Mouse (Mus musculus): Measurements from ENCODE around the gene Mms19. TPM values are rescaled to one million over a fixed set of nuclear protein-coding genes. Genes with fewer than 3 reads are reported as not detected.

Gene Mms19
- polyA plus RNA-seq, 1 experiment from 2014 or later, result 41.1 TPM

DNA sequence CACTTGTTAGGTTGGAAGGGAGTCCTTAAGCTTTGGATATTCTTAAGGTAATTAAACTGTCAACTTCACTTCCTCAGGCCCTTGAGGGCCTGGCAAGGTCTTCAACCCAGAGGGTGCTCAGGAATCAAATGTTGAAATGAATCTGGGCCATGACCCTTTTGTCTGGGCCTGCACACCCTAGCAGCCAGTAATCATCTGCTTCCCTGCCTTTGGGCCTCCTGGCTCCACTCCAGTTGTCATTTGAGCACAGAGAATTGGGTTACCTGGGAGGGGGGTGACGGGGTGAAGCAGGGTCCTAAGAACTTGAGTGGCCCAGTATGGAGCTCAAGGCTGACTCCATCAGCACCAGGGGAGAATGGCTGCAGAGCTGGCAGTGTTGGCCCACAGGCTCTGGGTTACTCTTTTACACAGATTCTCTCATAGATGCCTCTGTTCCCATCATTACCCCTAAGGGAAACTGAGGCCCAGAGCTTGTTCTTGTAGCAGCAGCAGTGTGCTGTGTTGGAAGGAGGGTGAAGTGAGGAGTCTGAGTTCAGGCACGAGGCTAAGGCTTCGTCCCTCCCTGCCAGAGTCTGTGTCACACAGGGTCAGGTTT, 33.4 kb upstream of the Mms19 start:
- 0 out of 2 replicates have a peak, but pooled peaks cover 6% of the 10 kb centered on the region for H3K36me3 ChIP-seq (ENCODE audit: insufficient read depth, low read length)
- H3K27ac ChIP-seq (ENCODE audit: low read length), result peak overlapping the region; percentile 40; the same call in 1 of the 2 replicates
- H3K4me2 ChIP-seq (replicated peaks; ENCODE audit: low read depth, low read length), result no peak overlapping the region
- no peaks in the 10 kb centered on the region for H3K9me3 ChIP-seq (ENCODE audit: low read length)
- peak; percentile 59 for ATAC-seq (ENCODE audit: low FRiP score, low TSS enrichment)
- H3K4me1 ChIP-seq (ENCODE audit: insufficient read depth, low read length), result peaks cover 51% of the 10 kb centered on the region
- 58% methylated on average over 3 of the region's 3 CpGs for WGBS
- H3K4me3 ChIP-seq (ENCODE audit: low read length), result no peak overlapping the region
- H3K9ac ChIP-seq (replicated peaks; ENCODE audit: low read length), result no peak overlapping the region
- no peaks in the 10 kb centered on the region for H3K27me3 ChIP-seq (ENCODE audit: insufficient read depth, low read length)

DNA sequence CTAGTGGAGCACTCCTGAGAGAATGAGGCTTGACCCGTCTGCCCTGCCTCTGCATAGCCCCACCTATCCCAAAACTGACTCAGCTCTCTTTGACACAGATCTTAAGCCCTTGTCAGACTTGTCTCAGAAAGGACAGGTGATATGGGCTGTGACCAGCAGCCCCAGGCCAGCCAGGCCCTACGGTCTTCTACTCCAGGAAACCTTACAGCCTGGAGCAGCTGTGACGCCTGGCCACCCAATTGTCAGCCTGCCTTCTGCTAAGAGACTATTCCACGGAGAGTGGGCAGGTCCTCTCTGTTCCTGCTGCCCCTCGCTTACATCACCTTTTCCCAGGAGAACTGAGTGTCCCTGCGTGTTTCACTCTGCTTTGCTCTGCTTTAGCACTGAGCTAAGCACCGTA, 30.2 kb upstream of the Mms19 start:
- Histone ChIP-seq H3K4me1 (ENCODE audit: insufficient read depth, low read length) (peaks cover 50% of the 10 kb centered on the region), H3K4me3 (ENCODE audit: low read length) (no peak overlapping the region), H3K4me2 (replicated peaks; ENCODE audit: low read depth, low read length) (no peak overlapping the region), H3K27me3 (ENCODE audit: insufficient read depth, low read length) (no peaks in the 10 kb centered on the region), H3K36me3 (ENCODE audit: insufficient read depth, low read length) (0 out of 2 replicates have a peak, but pooled peaks cover 6% of the 10 kb centered on the region), H3K27ac (ENCODE audit: low read length) (0 out of 2 replicates have a peak overlapping the region, but pooled peaks have one; percentile 7), H3K9me3 (ENCODE audit: low read length) (no peaks in the 10 kb centered on the region), H3K9ac (replicated peaks; ENCODE audit: low read length) (no peak overlapping the region)
- 62% methylated on average over 7 of the region's 7 CpGs for WGBS
- ATAC-seq (ENCODE audit: low FRiP score, low TSS enrichment), result peak; percentile 36; the same call in 1 of the 2 replicates

DNA sequence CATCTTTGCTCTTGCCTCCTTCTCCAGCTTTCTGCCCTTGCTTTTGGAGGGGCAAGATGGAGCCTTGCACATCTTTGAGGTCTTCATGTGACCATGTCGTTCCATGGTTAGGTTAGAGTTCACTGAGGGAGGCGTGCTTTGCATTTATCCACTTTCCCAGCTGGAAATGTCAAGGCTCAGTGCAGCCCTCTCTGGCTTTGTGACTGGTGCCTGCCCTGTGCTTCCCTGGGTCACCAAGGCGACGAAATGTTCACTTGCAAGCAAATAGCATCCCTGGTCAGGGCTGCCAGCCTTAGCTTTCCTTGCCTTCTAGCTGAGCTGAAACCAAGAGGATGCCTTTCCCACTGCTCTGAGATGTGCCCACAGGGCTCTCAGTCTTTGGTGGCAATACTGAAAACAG, 29.5 kb upstream of the Mms19 start:
- Histone ChIP-seq H3K27me3 (ENCODE audit: insufficient read depth, low read length) (no peaks in the 10 kb centered on the region), H3K9me3 (ENCODE audit: low read length) (no peaks in the 10 kb centered on the region), H3K4me1 (ENCODE audit: insufficient read depth, low read length) (peaks cover 51% of the 10 kb centered on the region), H3K9ac (replicated peaks; ENCODE audit: low read length) (no peak overlapping the region), H3K4me3 (ENCODE audit: low read length) (no peak overlapping the region), H3K36me3 (ENCODE audit: insufficient read depth, low read length) (0 out of 2 replicates have a peak, but pooled peaks cover 6% of the 10 kb centered on the region), H3K27ac (ENCODE audit: low read length) (0 out of 2 replicates have a peak overlapping the region, but pooled peaks have one; percentile 21), H3K4me2 (replicated peaks; ENCODE audit: low read depth, low read length) (no peak overlapping the region)
- WGBS, result 37% methylated on average over 4 of the region's 4 CpGs
- no peak for ATAC-seq (ENCODE audit: low FRiP score, low TSS enrichment)

DNA sequence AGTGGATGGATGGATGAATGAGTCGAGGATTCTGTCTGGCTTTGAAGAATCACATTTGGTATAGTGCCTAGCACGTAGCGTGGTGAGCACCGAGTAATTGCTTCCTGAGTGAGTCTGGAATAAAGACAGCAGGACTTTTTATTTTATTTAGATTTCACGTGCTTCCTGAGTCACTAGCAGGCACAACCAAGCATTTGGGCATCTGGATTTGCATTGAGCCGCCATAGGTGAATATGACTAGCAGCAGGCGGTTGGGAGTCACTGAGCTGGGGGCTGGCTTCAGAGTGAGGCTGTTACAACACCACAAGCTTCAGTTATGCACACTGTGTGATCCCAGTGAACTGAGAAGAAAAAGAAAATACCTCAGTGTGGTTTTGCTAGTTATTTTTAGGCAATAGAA, 28.1 kb upstream of the Mms19 start:
- Histone ChIP-seq H3K4me1 (ENCODE audit: insufficient read depth, low read length) (peaks cover 59% of the 10 kb centered on the region), H3K9me3 (ENCODE audit: low read length) (no peaks in the 10 kb centered on the region), H3K36me3 (ENCODE audit: insufficient read depth, low read length) (0 out of 2 replicates have a peak, but pooled peaks cover 6% of the 10 kb centered on the region), H3K9ac (replicated peaks; ENCODE audit: low read length) (no peak overlapping the region; the same call in 1 of the 2 replicates), H3K4me3 (ENCODE audit: low read length) (no peak overlapping the region), H3K4me2 (replicated peaks; ENCODE audit: low read depth, low read length) (no peak overlapping the region), H3K27me3 (ENCODE audit: insufficient read depth, low read length) (no peaks in the 10 kb centered on the region), H3K27ac (ENCODE audit: low read length) (peak overlapping the region; percentile 61)
- WGBS, result 26% methylated on average over 7 of the region's 7 CpGs
- ATAC-seq (ENCODE audit: low FRiP score, low TSS enrichment), result no peak

- peak overlapping the region; percentile 61 for H3K27ac ChIP-seq (ENCODE audit: low read length)
- H3K9ac ChIP-seq (replicated peaks; ENCODE audit: low read length), result no peak overlapping the region; the same call in 1 of the 2 replicates
- peaks cover 59% of the 10 kb centered on the region for H3K4me1 ChIP-seq (ENCODE audit: insufficient read depth, low read length)
- H3K4me3 ChIP-seq (ENCODE audit: low read length), result no peak overlapping the region
- 47% methylated on average over 3 of the region's 3 CpGs for WGBS
- no peaks in the 10 kb centered on the region for H3K9me3 ChIP-seq (ENCODE audit: low read length)
- ATAC-seq (ENCODE audit: low FRiP score, low TSS enrichment), result no peak
- H3K27me3 ChIP-seq (ENCODE audit: insufficient read depth, low read length), result no peaks in the 10 kb centered on the region
- no peak overlapping the region for H3K4me2 ChIP-seq (replicated peaks; ENCODE audit: low read depth, low read length)
- H3K36me3 ChIP-seq (ENCODE audit: insufficient read depth, low read length), result 0 out of 2 replicates have a peak, but pooled peaks cover 6% of the 10 kb centered on the region
Observed at GRCm38 (mm10) chr19:42008586-42008985, 27.6 kb upstream of the Mms19 start.

GRCm38 (mm10) chr19:42006568-42006967, 25.6 kb upstream of the Mms19 start:
- H3K4me1 ChIP-seq (ENCODE audit: insufficient read depth, low read length), result peaks cover 60% of the 10 kb centered on the region
- 52% methylated on average over 8 of the region's 8 CpGs for WGBS
- no peak overlapping the region for H3K4me2 ChIP-seq (replicated peaks; ENCODE audit: low read depth, low read length)
- H3K4me3 ChIP-seq (ENCODE audit: low read length), result no peak overlapping the region
- peak overlapping the region; percentile 52; the same call in 1 of the 2 replicates for H3K27ac ChIP-seq (ENCODE audit: low read length)
- no peak overlapping the region for H3K9ac ChIP-seq (replicated peaks; ENCODE audit: low read length)
- ATAC-seq (ENCODE audit: low FRiP score, low TSS enrichment), result no peak
- H3K9me3 ChIP-seq (ENCODE audit: low read length), result no peaks in the 10 kb centered on the region
- 0 out of 2 replicates have a peak, but pooled peaks cover 1% of the 10 kb centered on the region for H3K36me3 ChIP-seq (ENCODE audit: insufficient read depth, low read length)
- H3K27me3 ChIP-seq (ENCODE audit: insufficient read depth, low read length), result no peaks in the 10 kb centered on the region

DNA sequence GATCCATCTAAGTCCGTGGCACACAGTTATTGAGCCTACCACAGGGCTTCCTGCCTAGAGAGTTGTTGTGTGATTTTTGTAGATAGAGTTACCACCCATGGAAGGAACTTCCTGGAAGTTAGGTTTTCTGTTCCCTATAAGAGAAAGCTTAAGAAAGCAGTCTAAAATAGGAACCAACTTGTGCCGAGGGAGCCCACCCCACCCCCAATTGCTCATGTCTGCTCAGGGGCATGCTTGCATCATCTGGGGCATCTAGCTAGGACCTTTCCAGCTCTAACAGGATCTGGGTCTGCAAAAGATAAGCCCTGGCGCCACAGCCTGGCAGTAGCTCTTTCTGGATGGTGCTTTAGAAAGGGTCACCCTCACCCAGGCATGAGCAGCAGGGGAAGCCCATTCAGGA, 24.7 kb upstream of the Mms19 start:
- no peaks in the 10 kb centered on the region for H3K27me3 ChIP-seq (ENCODE audit: insufficient read depth, low read length)
- no peak overlapping the region for H3K4me3 ChIP-seq (ENCODE audit: low read length)
- H3K4me2 ChIP-seq (replicated peaks; ENCODE audit: low read depth, low read length), result no peak overlapping the region
- no peaks in the 10 kb centered on the region for H3K9me3 ChIP-seq (ENCODE audit: low read length)
- ATAC-seq (ENCODE audit: low FRiP score, low TSS enrichment), result peak; percentile 16; the same call in 1 of the 2 replicates
- H3K9ac ChIP-seq (replicated peaks; ENCODE audit: low read length), result no peak overlapping the region
- peaks cover 63% of the 10 kb centered on the region for H3K4me1 ChIP-seq (ENCODE audit: insufficient read depth, low read length)
- H3K36me3 ChIP-seq (ENCODE audit: insufficient read depth, low read length), result no peaks in the 10 kb centered on the region
- H3K27ac ChIP-seq (ENCODE audit: low read length), result peak overlapping the region; percentile 74
- WGBS, result 55% methylated on average over 3 of the region's 3 CpGs

DNA sequence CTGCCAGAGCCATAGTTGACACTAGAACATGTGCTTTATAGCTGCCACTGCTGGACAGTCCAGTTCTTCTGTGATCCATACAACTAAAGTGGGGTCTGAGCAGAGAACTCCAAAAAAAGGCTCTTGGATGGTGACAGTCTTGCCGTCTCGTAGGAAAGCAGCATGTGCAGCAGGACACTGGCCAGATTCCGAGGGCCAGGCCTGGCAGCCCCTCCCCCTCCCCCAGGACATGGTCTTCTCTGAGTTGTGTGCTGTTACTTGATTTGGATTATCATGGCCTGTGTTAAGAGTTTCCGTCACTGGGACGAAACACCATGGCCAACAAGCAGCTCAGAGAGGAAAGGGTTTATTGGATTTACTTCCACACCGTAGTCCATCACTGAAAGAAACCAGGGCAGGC, 23.3 kb upstream of the Mms19 start:
- WGBS, result 72% methylated on average over 6 of the region's 6 CpGs
- ATAC-seq (ENCODE audit: low FRiP score, low TSS enrichment), result no peak

GRCm38 (mm10) chr19:42001253-42001980, 20.5 kb upstream of the Mms19 start:
- no peak for ATAC-seq (ENCODE audit: low FRiP score, low TSS enrichment)
- peaks cover 55% of the 10 kb centered on the region for H3K4me1 ChIP-seq (ENCODE audit: insufficient read depth, low read length)

More for the DNA sequence above, 23.3 kb upstream of the Mms19 start:
- Histone ChIP-seq H3K9me3 (ENCODE audit: low read length) (no peaks in the 10 kb centered on the region), H3K36me3 (ENCODE audit: insufficient read depth, low read length) (no peaks in the 10 kb centered on the region), H3K27me3 (ENCODE audit: insufficient read depth, low read length) (no peaks in the 10 kb centered on the region), H3K4me2 (replicated peaks; ENCODE audit: low read depth, low read length) (no peak overlapping the region), H3K4me3 (ENCODE audit: low read length) (no peak overlapping the region), H3K27ac (ENCODE audit: low read length) (no peak overlapping the region), H3K9ac (replicated peaks; ENCODE audit: low read length) (no peak overlapping the region), H3K4me1 (ENCODE audit: insufficient read depth, low read length) (peaks cover 63% of the 10 kb centered on the region)

More at GRCm38 (mm10) chr19:42001253-42001980, 20.5 kb upstream of the Mms19 start:
- Histone ChIP-seq H3K36me3 (ENCODE audit: insufficient read depth, low read length) (no peaks in the 10 kb centered on the region), H3K4me2 (replicated peaks; ENCODE audit: low read depth, low read length) (no peak overlapping the region), H3K4me3 (ENCODE audit: low read length) (no peak overlapping the region), H3K9ac (replicated peaks; ENCODE audit: low read length) (no peak overlapping the region), H3K27ac (ENCODE audit: low read length) (peak overlapping the region; percentile 79), H3K27me3 (ENCODE audit: insufficient read depth, low read length) (no peaks in the 10 kb centered on the region), H3K9me3 (ENCODE audit: low read length) (no peaks in the 10 kb centered on the region)
- 88% methylated on average over 12 of the region's 12 CpGs for WGBS

Measured in kidney, embryonic 16.5 days (tissue).